In genomic region chr2:60284467-60284821, GRCm38 (mm10) we compare ENCODE assay signal across 8 mouse cellular contexts. TPM values are rescaled to one million over a fixed set of nuclear protein-coding genes. Genes with fewer than 3 reads are reported as not detected.
DNase-seq lines count a peak whose midpoint lies in the region; ATAC-seq lines count a peak whose summit lies in the region.

Gene Cd302 (minus strand): TSS chr2:60284488.

- WGBS in lung, embryonic 16.5 days = 39% methylated on average over 4 of the region's 4 CpGs
- WGBS in hindbrain, embryonic 13.5 days = 58% methylated on average over 4 of the region's 4 CpGs
- WGBS in macrophage (ENCODE audit: missing documents) = 27% methylated on average over 4 of the region's 4 CpGs

- no peak for ATAC-seq in lung, embryonic 16.5 days (ENCODE audit: low read depth)
- ATAC-seq in hindbrain, embryonic 13.5 days (ENCODE audit: low FRiP score) = no peak

- DNase-seq in adrenal gland, adult 18-20 months (ENCODE audit: low spot score in 2 of 2) = no peak
- DNase-seq in adrenal gland, adult (ENCODE audit: inconsistent age in 2 of 2, low spot score in 1 of 2) = no peak
- no peak for DNase-seq in lung, postnatal 25 days (ENCODE audit: low spot score)
- DNase-seq in right cerebral cortex, postnatal 14 days = no peak
- DNase-seq in testis, postnatal 14 days (ENCODE audit: low spot score) = no peak

- no peaks in the 10 kb centered on the region for H3K36me3 ChIP-seq in lung, embryonic 16.5 days (ENCODE audit: control insufficient read depth, insufficient read depth, low read length)
- H3K36me3 ChIP-seq in hindbrain, embryonic 13.5 days = no peaks in the 10 kb centered on the region
- H3K36me3 ChIP-seq in macrophage (ENCODE audit: inconsistent target) = no peaks in the 10 kb centered on the region

- H3K4me3 ChIP-seq in lung, embryonic 16.5 days (ENCODE audit: low read length) = peak within 1 kb of the TSS; percentile 59
- peak within 1 kb of the TSS; percentile 47 for H3K4me3 ChIP-seq in hindbrain, embryonic 13.5 days
- peak within 1 kb of the TSS; percentile 48 for H3K4me3 ChIP-seq in macrophage (ENCODE audit: inconsistent target)

- H3K4me1 ChIP-seq in lung, embryonic 16.5 days (replicated peaks; ENCODE audit: control insufficient read depth, insufficient read depth, low read length) = peaks cover 12% of the 10 kb centered on the region
- peaks cover 14% of the 10 kb centered on the region for H3K4me1 ChIP-seq in hindbrain, embryonic 13.5 days (replicated peaks)

- peak within 1 kb of the TSS; percentile 74 for H3K9ac ChIP-seq in lung, embryonic 16.5 days (ENCODE audit: low read length)
- peak within 1 kb of the TSS; percentile 75 for H3K9ac ChIP-seq in hindbrain, embryonic 13.5 days

- peak within 1 kb of the TSS; percentile 58 for H3K27ac ChIP-seq in lung, embryonic 16.5 days (ENCODE audit: low read length)
- H3K27ac ChIP-seq in hindbrain, embryonic 13.5 days = no peak within 1 kb of the TSS
- H3K27ac ChIP-seq in macrophage = peak within 1 kb of the TSS; percentile 73

- H3K27me3 ChIP-seq in lung, embryonic 16.5 days (ENCODE audit: control insufficient read depth, insufficient read depth, low read depth, low read length) = no peaks in the 10 kb centered on the region
- H3K27me3 ChIP-seq in hindbrain, embryonic 13.5 days = peaks cover 26% of the 10 kb centered on the region; the same call in 1 of the 2 replicates

- peaks cover 19% of the 10 kb centered on the region; the same call in 1 of the 2 replicates for H3K79me2 ChIP-seq in macrophage (ENCODE audit: inconsistent target)

- no peaks in the 10 kb centered on the region for H3K9me3 ChIP-seq in lung, embryonic 16.5 days (ENCODE audit: control insufficient read depth, low read length)
- H3K9me3 ChIP-seq in hindbrain, embryonic 13.5 days = no peaks in the 10 kb centered on the region

- H3K4me2 ChIP-seq in lung, embryonic 16.5 days (ENCODE audit: low read depth, low read length) = peak within 1 kb of the TSS; percentile 93
- H3K4me2 ChIP-seq in hindbrain, embryonic 13.5 days = peak within 1 kb of the TSS; percentile 92

RNA-seq across cellular contexts. Expression of gene Cd302, which starts in this region (rescaled TPM):
- 10 to 100 TPM; 34.5 to 47.8 TPM for total RNA-seq in adrenal gland, adult 18-20 months (2021)
- 49.5 and 50.3 TPM in 2 replicates for polyA plus RNA-seq in lung, embryonic 16.5 days (2015; fragmentation: Nextera tagmentation; extraction: Ambion mirVana)
- 15.4 and 17.0 TPM in 2 replicates for polyA plus RNA-seq in hindbrain, embryonic 13.5 days (2015; fragmentation: Nextera tagmentation; extraction: Ambion mirVana)
- total RNA-seq in macrophage (2018; cell fraction: chromatin; rRNA removed) = 10 to 100 TPM in 18 of 26 experiments, 1 to 10 TPM in 8; 5.5 to 34.4 (median 12.8) TPM
- total RNA-seq in macrophage (2018; cell fraction: cytosol; rRNA removed) = 10 to 100 TPM; 21.1 to 71.5 (median 43.6) TPM
- 10 to 100 TPM; 10.9 to 53.7 (median 23.8) TPM for total RNA-seq in macrophage (2018; cell fraction: nucleus; rRNA removed)
- 30.9 to 53.0 TPM (median 35.0 TPM) in 3 replicates for polyA plus RNA-seq in macrophage (2018)
